Mouse (Mus musculus): ENCODE measurements around the gene Phex. TPM values are rescaled to one million over a fixed set of nuclear protein-coding genes. Genes with fewer than 3 reads are reported as not detected.

Phex gene
- polyA plus RNA-seq, 1 experiment from 2014 or later: 3.6 TPM

GRCm38 (mm10) chrX:157164142-157164541 lies 251.0 kb downstream of the Phex start:
- H3K27ac ChIP-seq: no peak overlapping the region
- H3K9ac ChIP-seq: no peak overlapping the region
- no peak overlapping the region for H3K4me3 ChIP-seq
- no peaks in the 10 kb centered on the region for H3K4me1 ChIP-seq
- 29% methylated on average over 3 of the region's 3 CpGs for WGBS
- H3K9me3 ChIP-seq: no peaks in the 10 kb centered on the region
- ATAC-seq (ENCODE audit: low FRiP score, low read depth): no peak
- no peaks in the 10 kb centered on the region for H3K27me3 ChIP-seq
- no peaks in the 10 kb centered on the region for H3K36me3 ChIP-seq
- H3K4me2 ChIP-seq (replicated peaks): no peak overlapping the region

GRCm38 (mm10) chrX:157163394-157163793 lies 251.7 kb downstream of the Phex start:
- Histone ChIP-seq H3K4me2 (replicated peaks) (no peak overlapping the region), H3K9me3 (no peaks in the 10 kb centered on the region), H3K4me3 (no peak overlapping the region), H3K9ac (no peak overlapping the region), H3K36me3 (no peaks in the 10 kb centered on the region), H3K27me3 (no peaks in the 10 kb centered on the region), H3K4me1 (no peaks in the 10 kb centered on the region), H3K27ac (no peak overlapping the region)
- ATAC-seq (ENCODE audit: low FRiP score, low read depth): no peak
- 82% methylated on average over 2 of the region's 2 CpGs for WGBS

- no peak overlapping the region for H3K4me2 ChIP-seq (replicated peaks)
- no peaks in the 10 kb centered on the region for H3K4me1 ChIP-seq
- no peak overlapping the region for H3K9ac ChIP-seq
- H3K27me3 ChIP-seq: peaks cover 5% of the 10 kb centered on the region; the same call in 1 of the 2 replicates
- H3K27ac ChIP-seq: no peak overlapping the region
- no peak overlapping the region for H3K4me3 ChIP-seq
- H3K9me3 ChIP-seq: no peaks in the 10 kb centered on the region
- no peaks in the 10 kb centered on the region for H3K36me3 ChIP-seq
- no peak for ATAC-seq (ENCODE audit: low FRiP score, low read depth)
Measured at GRCm38 (mm10) chrX:157144675-157145074, 270.4 kb downstream of the Phex start.

DNA sequence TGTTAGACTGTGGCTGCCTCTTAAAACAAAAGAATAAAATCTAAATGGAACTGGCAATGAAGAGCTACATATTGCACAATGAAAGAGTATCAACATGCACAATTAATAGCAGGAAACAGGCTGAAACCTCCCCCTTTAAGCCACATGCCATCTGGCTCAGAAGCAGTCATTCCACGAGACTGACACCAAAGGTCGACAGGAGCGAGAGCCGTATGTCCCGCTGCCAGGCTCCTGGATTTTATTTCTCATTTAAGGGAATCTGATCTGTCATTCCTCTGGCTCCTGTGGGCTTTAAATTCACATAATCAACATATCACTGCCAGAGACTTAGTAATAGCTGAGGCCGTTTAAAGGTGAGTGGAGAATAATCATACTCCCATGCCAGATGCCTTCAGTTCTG lies 275.5 kb downstream of the Phex start:
- Histone ChIP-seq H3K4me3 (no peak overlapping the region), H3K4me1 (no peaks in the 10 kb centered on the region), H3K9ac (no peak overlapping the region), H3K27me3 (no peaks in the 10 kb centered on the region), H3K27ac (no peak overlapping the region), H3K36me3 (no peaks in the 10 kb centered on the region), H3K9me3 (no peaks in the 10 kb centered on the region), H3K4me2 (replicated peaks) (no peak overlapping the region)
- WGBS: 50% methylated on average over 6 of the region's 6 CpGs
- ATAC-seq (ENCODE audit: low FRiP score, low read depth): no peak; the same call in 1 of the 2 replicates

Small RNA genes within 50 kb of the gene (microRNA-seq; reads per million reads assigned to microRNA genes)
- gene Gm23798: not detected

Other genes starting within 250 kb of the Phex start
- gene Sms, start 77.0 kb upstream of the Phex start, polyA plus RNA-seq (2015; fragmentation: Nextera tagmentation; extraction: Ambion mirVana): 56.4 and 59.9 TPM in 2 replicates
- 4.6 and 5.3 TPM in 2 replicates for gene Yy2, start 153.7 kb upstream of the Phex start, polyA plus RNA-seq (2015; fragmentation: Nextera tagmentation; extraction: Ambion mirVana)
- gene Mbtps2, start 183.4 kb upstream of the Phex start, polyA plus RNA-seq (2015; fragmentation: Nextera tagmentation; extraction: Ambion mirVana): 23.9 and 25.7 TPM in 2 replicates